Mouse (Mus musculus) heart, adult 2 months (tissue): Measurements from ENCODE around the gene Khdrbs2.

Source experiments
- CTCF ChIP-seq: fragments of 200-600 bp; IDR thresholded peaks from 2 replicates; pipeline ENCODE4 v1.8.1; 2022; ENCODE audit warnings: antibody characterized with exemption, mild to moderate bottlenecking, moderate library complexity
- EP300 ChIP-seq: fragments of 200-500 bp; IDR thresholded peaks from 2 replicates; pipeline ENCODE4 v1.6.1; 2011; ENCODE audit warnings: low read depth, low read length, control low read depth; ENCODE audit not compliant: insufficient read depth
- POLR2A ChIP-seq: fragments of 200-500 bp; IDR thresholded peaks from 2 replicates; pipeline ENCODE4 v1.6.1; 2011; ENCODE audit warnings: mild to moderate bottlenecking, low read depth, low read length, control low read depth; ENCODE audit not compliant: insufficient read depth

- TF ChIP-seq CTCF (no peak), POLR2A (no peak), EP300 (no peak)
These were observed 477.2 kb downstream of the Khdrbs2 start for GRCm38 (mm10) chr1:32649647-32650209.
